Mouse (Mus musculus): ENCODE data around the gene Slc16a13.
A peak's percentile ranks its signal among the peaks of the same experiment; 100 is the strongest.

Slc16a13 gene

DNA sequence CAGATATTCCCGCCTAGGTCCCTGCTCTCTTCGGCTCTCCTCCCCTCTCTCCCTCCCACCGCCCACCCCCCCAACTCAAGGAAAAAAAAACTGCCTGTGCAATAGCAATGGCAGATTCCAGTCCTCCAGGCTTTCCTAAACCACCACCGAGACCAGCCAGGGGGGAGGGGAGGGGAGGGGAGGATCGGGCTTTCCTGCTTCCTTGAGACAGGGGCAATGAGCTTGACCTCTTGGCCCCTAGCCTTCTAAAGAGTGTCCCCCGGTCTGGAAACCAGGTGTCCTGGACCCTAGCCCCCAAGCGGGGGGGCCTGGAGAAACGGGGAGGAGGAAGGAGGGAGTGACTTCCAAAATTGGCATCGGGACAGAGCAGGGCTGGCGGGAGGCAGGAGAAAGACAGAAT lies 11.7 kb upstream of the Slc16a13 start:
- DNase-seq (ENCODE audit: extremely low spot score, low spot score) = peak; percentile 63

- DNase-seq (ENCODE audit: extremely low spot score, low spot score) = peak; percentile 91
Observed at GRCm38 (mm10) chr11:70230239-70230727, 9.4 kb upstream of the Slc16a13 start.

GRCm38 (mm10) chr11:70229260-70230010 lies 8.6 kb upstream of the Slc16a13 start, which contains the start of gene Bcl6b:
Gene Bcl6b (minus strand): TSS chr11:70229798.
- peak; percentile 35 for DNase-seq (ENCODE audit: extremely low spot score, low spot score)

GRCm38 (mm10) chr11:70228828-70229227 lies 8.0 kb upstream of the Slc16a13 start:
- DNase-seq (ENCODE audit: extremely low spot score, low spot score) = peak; percentile 80

DNA sequence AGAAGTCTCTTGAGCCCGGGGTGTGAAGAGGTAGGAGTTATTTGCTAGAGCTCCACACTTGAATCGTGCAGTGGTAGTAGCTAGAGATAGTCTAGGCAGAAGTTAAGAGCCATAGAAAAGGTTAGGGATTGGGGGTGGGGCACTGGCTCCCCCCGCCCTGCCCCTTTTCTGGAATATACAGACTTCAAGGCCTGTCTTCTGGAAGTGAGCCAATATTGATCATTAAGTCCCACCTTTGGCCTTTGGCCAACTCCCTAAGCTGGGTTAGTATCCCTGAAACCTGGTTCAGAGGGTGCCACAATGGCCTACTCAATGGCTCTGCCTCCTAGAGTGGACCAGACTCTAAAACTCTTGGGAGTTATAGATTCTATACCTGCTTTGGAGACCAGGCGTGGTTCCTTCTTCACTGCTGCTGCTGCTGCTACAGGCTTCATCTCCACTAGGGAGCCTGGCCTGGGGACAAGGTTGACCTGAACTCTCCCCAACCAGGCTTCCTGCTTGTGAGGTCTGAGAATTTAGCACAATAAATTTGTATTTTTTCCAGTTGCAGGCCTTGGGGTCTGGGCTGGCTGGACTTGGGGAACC lies 6.9 kb upstream of the Slc16a13 start:
- no peak for DNase-seq (ENCODE audit: extremely low spot score, low spot score)

GRCm38 (mm10) chr11:70227126-70227525 lies 6.3 kb upstream of the Slc16a13 start:
- DNase-seq (ENCODE audit: extremely low spot score, low spot score) = no peak

DNA sequence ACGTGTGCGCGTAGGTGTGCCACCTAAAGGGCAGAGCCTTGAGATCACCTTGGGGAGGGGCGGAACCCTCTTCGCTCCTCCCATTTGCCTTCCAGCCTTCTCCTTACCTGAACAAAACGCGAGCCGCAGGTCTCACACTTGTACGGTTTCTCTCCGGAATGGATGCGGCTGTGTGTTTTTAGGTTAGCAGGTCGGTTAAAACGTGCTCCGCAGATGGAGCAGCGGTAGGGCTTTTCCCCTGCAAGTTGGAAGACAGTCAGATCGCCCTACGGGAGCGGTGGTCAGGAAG lies 5.7 kb upstream of the Slc16a13 start:
- peak; percentile 31 for DNase-seq (ENCODE audit: extremely low spot score, low spot score)

- no peak for DNase-seq (ENCODE audit: extremely low spot score, low spot score)
Observed at GRCm38 (mm10) chr11:70225798-70226601, 5.1 kb upstream of the Slc16a13 start.

- DNase-seq (ENCODE audit: extremely low spot score, low spot score) = no peak
Observed at GRCm38 (mm10) chr11:70223724-70224123, 2.9 kb upstream of the Slc16a13 start.

- peak; percentile 32 for DNase-seq (ENCODE audit: extremely low spot score, low spot score)
Observed at GRCm38 (mm10) chr11:70221603-70222500, 988 bp upstream of the Slc16a13 start.

DNA sequence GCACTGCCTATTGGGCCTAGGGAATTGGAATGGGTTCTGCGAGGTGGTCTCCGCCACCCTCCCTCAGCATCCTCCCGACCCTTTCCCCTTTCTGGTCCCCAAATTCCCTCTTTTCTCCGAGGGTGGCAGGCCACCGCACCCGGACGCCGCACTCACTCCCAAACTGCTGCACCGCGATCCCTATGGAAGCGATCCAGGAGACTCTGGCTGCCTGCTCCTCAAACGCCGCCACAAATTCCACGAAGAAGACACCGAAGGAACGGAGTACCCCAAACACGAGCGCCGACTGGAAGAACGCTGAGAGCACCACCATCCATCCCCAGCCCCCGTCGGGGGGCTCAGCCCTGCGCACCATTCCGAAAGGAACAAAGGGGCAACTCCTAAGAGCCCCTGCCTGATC lies 541 bp downstream of the Slc16a13 start:
- DNase-seq (ENCODE audit: extremely low spot score, low spot score) = no peak

DNA sequence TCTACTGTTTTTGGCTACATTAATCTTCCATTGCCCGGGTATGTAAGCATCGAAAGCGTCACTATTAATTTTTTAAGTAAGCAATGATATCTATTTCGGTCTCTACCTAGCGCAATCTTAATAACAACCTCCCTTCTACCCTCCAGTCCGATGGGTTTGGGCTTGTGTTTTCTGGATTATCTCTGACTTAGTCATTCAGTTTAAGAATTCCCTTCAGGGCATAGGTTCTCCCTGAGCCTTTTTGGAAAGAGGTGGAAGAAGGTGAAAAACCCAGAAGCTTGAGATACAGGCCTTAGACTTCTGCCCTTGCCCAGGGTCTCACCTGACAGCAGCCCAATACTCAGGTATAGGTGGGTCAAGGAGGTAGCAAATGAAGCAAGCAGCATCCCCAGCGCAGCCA lies 991 bp downstream of the Slc16a13 start:
- DNase-seq (ENCODE audit: extremely low spot score, low spot score) = no peak

DNA sequence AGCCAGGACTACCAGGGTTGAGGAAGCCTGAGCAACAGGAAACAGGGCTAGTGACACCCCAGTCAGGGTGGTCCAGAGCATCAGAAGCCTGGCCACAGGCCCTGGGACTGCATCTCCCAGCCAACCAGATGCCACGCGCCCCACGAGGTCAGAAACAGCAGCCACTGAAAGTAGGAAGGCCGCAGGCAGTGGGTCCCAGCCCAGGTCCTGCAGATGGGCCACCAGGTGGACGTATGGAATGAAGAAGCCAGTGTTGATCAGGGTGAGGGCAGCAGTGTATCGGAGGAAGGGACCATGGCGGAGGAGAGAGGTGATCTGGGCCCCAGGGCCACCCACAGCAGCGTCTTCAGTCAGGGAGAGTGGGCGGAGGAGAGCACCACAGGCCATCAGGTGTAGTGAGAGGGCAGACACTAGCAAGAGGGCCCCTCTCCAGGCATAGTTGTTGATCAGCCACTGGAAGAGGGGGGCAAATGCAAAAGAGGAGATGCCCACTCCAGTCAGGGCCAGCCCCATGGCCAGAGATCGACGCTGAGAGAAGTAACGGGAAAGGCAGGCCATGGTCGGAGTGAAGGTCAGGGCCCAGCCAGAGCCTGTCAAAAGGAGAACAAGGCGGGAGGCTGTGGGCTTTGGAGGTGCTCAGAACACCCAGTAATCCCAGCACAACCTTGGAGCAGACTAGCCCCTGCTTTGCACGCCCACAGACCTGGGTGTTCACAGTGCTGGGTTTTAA lies 2.0 kb downstream of the Slc16a13 start:
- DNase-seq (ENCODE audit: extremely low spot score, low spot score) = no peak

DNA sequence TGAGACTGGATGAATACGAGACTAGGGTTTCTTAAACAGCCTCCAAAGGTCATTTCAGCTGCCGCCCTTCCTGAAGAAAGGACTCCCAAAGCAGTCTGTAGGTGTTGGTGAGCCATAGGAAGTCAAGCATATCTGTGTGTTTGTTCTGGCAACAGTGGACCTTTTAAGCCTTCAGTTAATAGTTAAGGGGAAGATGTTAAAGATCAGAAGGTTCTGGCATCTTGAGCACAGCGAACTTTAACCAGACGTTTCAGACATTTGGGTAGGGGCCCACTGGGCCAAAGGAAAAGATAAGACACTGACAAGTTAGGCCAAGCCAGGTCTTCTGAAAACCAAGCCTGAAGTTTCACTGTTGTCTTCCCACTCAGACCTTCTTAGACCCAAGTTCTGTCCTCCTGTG lies 2.8 kb downstream of the Slc16a13 start:
- no peak for DNase-seq (ENCODE audit: extremely low spot score, low spot score)

DNA sequence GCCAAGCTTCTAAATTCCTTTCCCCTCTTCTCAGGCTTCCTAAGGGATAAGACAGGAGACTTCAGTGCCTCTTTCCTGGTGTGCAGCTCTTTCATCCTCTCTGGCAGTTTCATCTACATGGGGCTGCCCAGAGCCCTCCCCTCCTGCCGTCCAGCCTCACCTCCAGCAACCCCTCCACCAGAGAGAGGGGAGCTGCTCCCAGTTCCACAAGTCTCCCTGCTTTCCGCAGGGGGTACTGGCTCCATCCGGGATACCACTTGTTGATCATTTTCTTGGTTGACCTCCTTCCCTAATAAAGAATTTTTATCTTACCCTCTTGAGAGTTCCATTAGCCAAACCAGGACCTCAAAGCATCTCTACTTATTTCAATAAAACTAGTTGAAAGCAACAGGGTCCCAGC lies 4.8 kb downstream of the Slc16a13 start:
- no peak for DNase-seq (ENCODE audit: extremely low spot score, low spot score)

DNA sequence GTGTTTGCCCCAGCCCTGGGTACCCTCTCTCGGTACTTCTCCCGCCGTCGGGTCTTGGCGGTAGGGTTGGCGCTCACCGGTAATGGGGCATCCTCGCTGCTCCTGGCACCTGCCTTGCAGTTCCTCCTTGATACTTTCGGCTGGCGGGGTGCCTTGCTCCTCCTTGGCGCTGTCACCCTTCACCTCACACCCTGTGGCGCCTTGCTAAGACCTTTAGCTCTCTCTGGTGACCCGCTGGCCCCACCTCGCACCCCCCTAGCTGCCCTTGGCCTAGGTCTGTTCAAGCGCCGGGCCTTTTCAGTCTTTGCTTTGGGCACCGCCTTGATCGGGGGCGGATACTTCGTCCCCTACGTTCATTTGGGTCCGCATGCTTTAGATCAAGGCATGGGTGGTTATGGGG lies 5.6 kb downstream of the Slc16a13 start:
- DNase-seq (ENCODE audit: extremely low spot score, low spot score) = peak; percentile 23

GRCm38 (mm10) chr11:70214856-70215209 lies 6.0 kb downstream of the Slc16a13 start:
- DNase-seq (ENCODE audit: extremely low spot score, low spot score) = no peak

GRCm38 (mm10) chr11:70214191-70214855 lies 6.5 kb downstream of the Slc16a13 start:
- peak; percentile 64 for DNase-seq (ENCODE audit: extremely low spot score, low spot score)

- no peak for DNase-seq (ENCODE audit: extremely low spot score, low spot score)
Observed at GRCm38 (mm10) chr11:70213736-70214135, 7.1 kb downstream of the Slc16a13 start.

GRCm38 (mm10) chr11:70212896-70213295 lies 8.0 kb downstream of the Slc16a13 start:
- peak; percentile 51 for DNase-seq (ENCODE audit: extremely low spot score, low spot score)
